Mouse (Mus musculus): Measurements from ENCODE around the gene Srebf2. TPM values are rescaled to one million over a fixed set of nuclear protein-coding genes. Genes with fewer than 3 reads are reported as not detected.
"Not testable (repeated sequence)": the region's sequence is repeated elsewhere in the genome, so short reads cannot be mapped to it uniquely, and the experiment has no call there.

Srebf2 gene
- 143 and 144 TPM in 2 replicates for polyA plus RNA-seq (2014; fragmentation: Nextera tagmentation; extraction: Ambion mirVana)

DNA sequence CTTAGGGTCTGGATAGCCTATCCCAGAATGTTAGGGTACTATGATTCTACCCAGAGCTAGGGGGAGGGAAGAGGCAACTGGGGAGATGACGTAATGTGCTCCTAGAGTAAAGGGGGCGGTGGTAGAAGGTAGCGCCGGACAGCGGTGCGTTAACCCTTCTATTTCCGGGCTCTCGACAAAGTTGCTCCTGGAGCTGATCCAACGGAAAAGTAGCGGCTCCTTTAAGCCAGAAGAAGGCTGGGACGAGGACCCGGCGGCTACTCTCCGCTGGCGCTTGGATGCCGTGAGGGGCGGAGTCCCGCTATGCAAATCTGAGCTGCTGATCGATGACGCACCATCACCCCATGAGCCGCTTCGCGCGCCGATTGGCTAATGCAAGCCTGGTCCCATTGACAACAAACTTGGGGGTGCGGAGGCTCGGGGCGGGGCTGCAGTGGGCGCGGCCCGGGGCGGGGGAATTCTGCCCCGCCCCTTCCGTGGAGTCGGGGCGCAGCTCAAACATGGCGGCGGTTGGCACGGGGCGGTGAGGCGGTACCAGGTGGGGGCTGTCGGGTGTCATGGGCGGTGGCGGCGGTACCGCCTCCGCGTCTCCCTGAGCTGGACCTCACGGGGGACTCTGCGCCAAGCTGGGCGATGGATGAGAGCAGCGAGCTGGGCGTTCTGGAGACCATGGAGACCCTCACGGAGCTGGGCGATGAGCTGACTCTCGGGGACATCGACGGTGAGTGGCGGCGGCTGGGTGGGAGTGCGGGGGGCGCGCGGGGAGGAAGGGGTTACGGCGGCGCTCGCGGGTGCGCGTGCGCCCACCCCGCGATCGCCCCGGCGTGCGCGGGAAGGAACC is at the start of gene Srebf2:
TSS of gene Srebf2 (plus strand) at position 412 of the 841 bp plus-strand sequence.
- H3K9me3 ChIP-seq (ENCODE audit: control insufficient read depth, low read length) = no peaks in the 10 kb centered on the region
- WGBS = 1% methylated on average over 47 of the region's 79 CpGs
- ATAC-seq (ENCODE audit: low FRiP score) (peak; percentile 97), DNase-seq (ENCODE audit: low spot score) (peak; percentile 99)
- peak within 1 kb of the TSS; percentile 90 for H3K4me3 ChIP-seq (ENCODE audit: low read depth, low read length)
- peak within 1 kb of the TSS; percentile 69 for H3K4me2 ChIP-seq (replicated peaks; ENCODE audit: low read depth, low read length)
- H3K9ac ChIP-seq (ENCODE audit: low read depth, low read length) = peak within 1 kb of the TSS; percentile 93
- H3K4me1 ChIP-seq (replicated peaks; ENCODE audit: control insufficient read depth, insufficient read depth, low read length) = 0 out of 2 replicates have a peak, but pooled peaks cover 2% of the 10 kb centered on the region
- no peaks in the 10 kb centered on the region for H3K27me3 ChIP-seq (ENCODE audit: control insufficient read depth, insufficient read depth, low read length)
- no peaks in the 10 kb centered on the region for H3K36me3 ChIP-seq (ENCODE audit: control insufficient read depth, insufficient read depth, low read length)
- H3K27ac ChIP-seq (ENCODE audit: low read depth, low read length) = peak within 1 kb of the TSS; percentile 98

DNA sequence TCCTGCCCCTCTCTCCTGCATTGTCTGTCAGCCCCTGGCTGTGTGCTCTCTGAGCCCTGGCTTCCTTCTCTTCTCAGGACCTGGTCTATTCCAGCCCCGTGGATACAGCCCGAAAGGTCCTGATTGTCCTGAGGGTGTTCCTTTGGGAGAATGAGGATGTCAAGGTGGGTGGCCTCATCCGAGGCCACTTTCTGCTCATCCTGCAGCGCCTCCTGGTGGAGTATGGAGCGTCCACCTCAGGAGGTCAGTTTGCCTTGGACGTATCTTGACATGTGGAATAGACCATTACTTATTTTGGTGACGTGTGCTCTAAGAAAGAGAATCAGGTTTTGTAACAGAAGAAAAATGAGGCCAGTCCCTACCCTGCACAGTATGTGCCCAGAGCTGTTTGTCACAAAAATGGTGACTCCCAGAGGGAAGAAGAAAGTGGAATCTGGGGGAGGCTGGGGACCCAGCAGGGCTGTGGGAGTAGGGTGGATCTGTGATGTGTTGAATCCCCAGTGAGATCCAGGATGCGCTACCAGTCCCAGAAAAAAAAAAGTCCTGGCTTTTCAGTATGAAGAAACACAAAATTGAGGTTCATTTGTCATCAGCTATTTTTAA is 39.9 kb upstream of the Srebf2 start:
- no peak for ATAC-seq (ENCODE audit: low FRiP score)
- no peaks in the 10 kb centered on the region for H3K36me3 ChIP-seq (ENCODE audit: control insufficient read depth, insufficient read depth, low read length)
- no peak overlapping the region for H3K27ac ChIP-seq (ENCODE audit: low read depth, low read length)
- H3K27me3 ChIP-seq (ENCODE audit: control insufficient read depth, insufficient read depth, low read length) = no peaks in the 10 kb centered on the region
- peak; percentile 75 for DNase-seq (ENCODE audit: low spot score)
- H3K9ac ChIP-seq (ENCODE audit: low read depth, low read length) = no peak overlapping the region
- 13% methylated on average over 8 of the region's 8 CpGs for WGBS
- no peak overlapping the region for H3K4me2 ChIP-seq (replicated peaks; ENCODE audit: low read depth, low read length)
- no peaks in the 10 kb centered on the region for H3K4me1 ChIP-seq (replicated peaks; ENCODE audit: control insufficient read depth, insufficient read depth, low read length)
- H3K9me3 ChIP-seq (ENCODE audit: control insufficient read depth, low read length) = no peaks in the 10 kb centered on the region
- H3K4me3 ChIP-seq (ENCODE audit: low read depth, low read length) = no peak overlapping the region

DNA sequence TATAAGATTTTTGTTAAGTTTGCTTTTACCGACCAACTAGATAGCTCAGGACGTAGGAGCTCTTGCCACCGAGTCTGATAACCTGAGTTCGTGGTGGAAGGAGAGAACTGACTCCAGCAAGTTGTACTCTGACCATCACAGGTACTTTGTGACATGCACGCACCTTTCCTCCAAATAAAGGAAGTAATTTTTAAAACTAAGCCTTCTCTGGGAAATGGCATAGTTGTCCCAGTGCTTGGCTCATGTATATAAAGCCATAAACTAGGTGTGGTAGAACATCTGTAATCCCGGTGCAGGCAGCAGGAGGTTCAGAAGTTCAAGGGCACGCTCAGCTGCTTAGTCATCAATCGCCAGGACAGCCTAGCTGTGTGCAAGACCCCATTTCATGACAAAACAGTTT is 26.4 kb upstream of the Srebf2 start:
- H3K9ac ChIP-seq (ENCODE audit: low read depth, low read length) = no peak overlapping the region

DNA sequence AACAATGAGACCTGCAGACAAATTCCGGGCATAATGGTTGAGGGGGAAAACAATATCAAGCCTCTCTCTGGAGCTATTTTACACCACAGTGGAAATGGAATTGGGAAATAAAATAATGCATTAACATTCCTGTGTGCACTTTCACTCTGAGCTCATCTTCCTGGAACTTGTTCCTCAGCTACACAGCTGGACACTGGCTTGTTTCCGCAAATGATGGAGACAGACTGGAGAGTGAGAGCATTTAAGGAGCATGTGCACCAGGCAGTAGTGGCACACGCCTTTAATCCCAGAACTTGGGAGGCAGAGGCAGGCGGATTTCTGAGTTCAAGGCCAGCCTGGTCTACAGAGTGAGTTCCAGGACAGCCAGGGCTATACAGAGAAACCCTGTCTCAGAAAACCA is 20.3 kb upstream of the Srebf2 start:
- H3K4me3 ChIP-seq (ENCODE audit: low read depth, low read length); ATAC-seq (ENCODE audit: low FRiP score); H3K9me3 ChIP-seq (ENCODE audit: control insufficient read depth, low read length); DNase-seq (ENCODE audit: low spot score); H3K4me1 ChIP-seq (replicated peaks; ENCODE audit: control insufficient read depth, insufficient read depth, low read length); H3K4me2 ChIP-seq (replicated peaks; ENCODE audit: low read depth, low read length); H3K36me3 ChIP-seq (ENCODE audit: control insufficient read depth, insufficient read depth, low read length); H3K27me3 ChIP-seq (ENCODE audit: control insufficient read depth, insufficient read depth, low read length); H3K27ac ChIP-seq (ENCODE audit: low read depth, low read length); H3K9ac ChIP-seq (ENCODE audit: low read depth, low read length): not testable (repeated sequence)
- 83% methylated on average over 4 of the region's 4 CpGs for WGBS

More for the DNA sequence above, 26.4 kb upstream of the Srebf2 start:
- Histone ChIP-seq H3K27me3 (ENCODE audit: control insufficient read depth, insufficient read depth, low read length) (no peaks in the 10 kb centered on the region), H3K9me3 (ENCODE audit: control insufficient read depth, low read length) (no peaks in the 10 kb centered on the region), H3K4me3 (ENCODE audit: low read depth, low read length) (no peak overlapping the region), H3K4me1 (replicated peaks; ENCODE audit: control insufficient read depth, insufficient read depth, low read length) (no peaks in the 10 kb centered on the region), H3K36me3 (ENCODE audit: control insufficient read depth, insufficient read depth, low read length) (no peaks in the 10 kb centered on the region), H3K27ac (ENCODE audit: low read depth, low read length) (no peak overlapping the region), H3K4me2 (replicated peaks; ENCODE audit: low read depth, low read length) (no peak overlapping the region)
- ATAC-seq (ENCODE audit: low FRiP score) (no peak), DNase-seq (ENCODE audit: low spot score) (no peak)
- WGBS = 90% methylated on average over 8 of the region's 8 CpGs

DNA sequence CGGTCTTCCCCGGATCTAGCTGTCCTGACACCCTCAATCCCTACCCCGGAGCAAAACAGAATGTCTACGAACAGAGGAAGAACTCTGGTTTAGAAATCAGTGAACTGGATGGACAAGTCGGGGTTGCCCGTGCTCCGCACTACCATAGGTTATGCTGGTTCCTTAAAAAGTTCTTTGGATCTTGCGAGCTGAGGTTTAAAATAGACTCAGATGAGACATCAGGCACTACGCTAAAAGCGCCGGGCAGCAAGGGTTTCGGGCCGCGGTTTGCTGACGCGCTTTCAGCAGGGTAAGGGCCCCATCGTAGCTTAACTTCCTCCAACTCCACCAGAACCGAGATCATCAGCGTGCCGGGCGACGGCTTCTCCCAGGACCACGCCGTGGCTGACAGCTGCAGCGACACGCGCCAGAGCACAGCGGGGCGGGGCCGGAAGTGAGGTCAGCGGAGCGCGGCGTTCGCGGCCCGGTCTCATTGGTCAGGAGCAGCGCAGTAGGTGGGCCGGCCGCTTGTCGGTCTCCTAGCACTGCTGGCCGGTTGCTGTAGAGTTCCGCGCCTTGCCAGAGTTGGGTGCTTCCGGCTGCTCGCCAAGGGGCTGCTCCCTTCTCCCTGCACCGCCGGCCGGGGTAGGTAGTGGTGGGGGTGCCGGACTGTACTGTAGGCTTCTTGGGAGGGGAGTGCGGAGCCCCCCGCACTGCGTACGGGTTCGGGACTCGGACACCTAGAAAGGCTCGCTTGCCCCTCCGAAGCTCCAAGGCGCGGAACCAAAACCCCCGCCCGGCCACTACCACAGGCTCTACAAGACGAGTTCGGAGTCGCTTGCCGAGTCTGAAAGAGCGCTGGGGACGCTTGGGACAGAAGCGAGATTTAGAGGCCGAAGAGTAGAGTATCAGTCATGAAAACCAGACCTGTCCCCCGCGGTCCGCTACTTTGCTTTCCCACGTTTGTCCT is 19.3 kb upstream of the Srebf2 start, which contains the start of gene Ccdc134:
TSS of gene Ccdc134 (plus strand) at position 497 of the 949 bp plus-strand sequence.
- no peaks in the 10 kb centered on the region for H3K9me3 ChIP-seq (ENCODE audit: control insufficient read depth, low read length)
- peak within 1 kb of the TSS; percentile 47; the same call in 1 of the 2 replicates for H3K27ac ChIP-seq (ENCODE audit: low read depth, low read length)
- DNase-seq (ENCODE audit: low spot score) = peak; percentile 98
- peak within 1 kb of the TSS; percentile 84 for H3K9ac ChIP-seq (ENCODE audit: low read depth, low read length)
- H3K4me3 ChIP-seq (ENCODE audit: low read depth, low read length) = peak within 1 kb of the TSS; percentile 77
- H3K4me2 ChIP-seq (replicated peaks; ENCODE audit: low read depth, low read length) = peak within 1 kb of the TSS; percentile 94
- no peaks in the 10 kb centered on the region for H3K27me3 ChIP-seq (ENCODE audit: control insufficient read depth, insufficient read depth, low read length)
- peaks cover 2% of the 10 kb centered on the region for H3K4me1 ChIP-seq (replicated peaks; ENCODE audit: control insufficient read depth, insufficient read depth, low read length)
- no peaks in the 10 kb centered on the region for H3K36me3 ChIP-seq (ENCODE audit: control insufficient read depth, insufficient read depth, low read length)
- ATAC-seq (ENCODE audit: low FRiP score) = peak; percentile 99
- WGBS = 2% methylated on average over 74 of the region's 74 CpGs

DNA sequence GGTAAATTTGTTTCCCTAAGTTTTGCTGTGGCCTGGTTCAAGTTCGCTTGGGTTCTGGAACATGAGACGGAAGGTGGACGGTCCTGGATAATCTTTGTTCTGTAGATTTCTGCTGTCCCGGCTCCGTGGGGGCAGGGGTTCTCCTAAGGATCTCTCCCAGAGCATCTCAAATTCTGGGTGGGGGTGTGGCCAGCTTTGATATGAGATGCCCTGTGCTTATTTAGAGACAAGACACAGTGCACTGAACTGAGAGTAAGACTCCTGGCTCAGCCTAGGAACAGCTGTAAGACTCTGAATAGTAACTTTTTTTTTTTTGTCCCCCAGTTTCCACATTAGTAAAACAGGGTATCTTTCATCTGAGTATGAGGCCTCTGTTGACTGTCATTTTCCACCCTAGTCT is 18.6 kb upstream of the Srebf2 start:
- no peak overlapping the region for H3K27ac ChIP-seq (ENCODE audit: low read depth, low read length)
- no peaks in the 10 kb centered on the region for H3K9me3 ChIP-seq (ENCODE audit: control insufficient read depth, low read length)

DNA sequence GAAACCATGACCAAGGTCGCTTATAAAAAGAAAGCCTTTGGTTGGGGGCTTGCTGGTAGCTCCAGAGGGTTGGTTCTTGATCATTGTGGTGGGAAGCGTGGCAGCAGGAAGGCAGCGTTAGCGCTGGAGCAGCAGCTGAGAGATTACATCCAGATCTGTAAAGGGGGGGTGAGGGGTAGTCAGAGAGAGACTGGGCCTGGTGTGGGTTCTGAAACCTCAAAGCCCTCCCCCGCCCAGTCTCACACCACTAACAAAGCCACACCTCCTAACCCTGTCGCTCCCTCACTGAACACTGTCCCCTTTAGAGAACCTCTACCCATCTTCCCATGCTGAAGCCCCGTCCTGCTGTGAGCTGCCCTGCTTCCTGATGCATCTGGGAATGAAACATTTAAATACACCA is 16.4 kb upstream of the Srebf2 start:
- DNase-seq (ENCODE audit: low spot score) (no peak), ATAC-seq (ENCODE audit: low FRiP score) (no peak)
- H3K4me3 ChIP-seq (ENCODE audit: low read depth, low read length) = no peak overlapping the region
- WGBS = 70% methylated on average over 7 of the region's 7 CpGs
- peaks cover 2% of the 10 kb centered on the region for H3K4me1 ChIP-seq (replicated peaks; ENCODE audit: control insufficient read depth, insufficient read depth, low read length)
- no peak overlapping the region for H3K27ac ChIP-seq (ENCODE audit: low read depth, low read length)
- H3K27me3 ChIP-seq (ENCODE audit: control insufficient read depth, insufficient read depth, low read length) = no peaks in the 10 kb centered on the region
- no peak overlapping the region for H3K9ac ChIP-seq (ENCODE audit: low read depth, low read length)
- no peaks in the 10 kb centered on the region for H3K36me3 ChIP-seq (ENCODE audit: control insufficient read depth, insufficient read depth, low read length)
- no peak overlapping the region for H3K4me2 ChIP-seq (replicated peaks; ENCODE audit: low read depth, low read length)
- no peaks in the 10 kb centered on the region for H3K9me3 ChIP-seq (ENCODE audit: control insufficient read depth, low read length)

More for the DNA sequence above, 18.6 kb upstream of the Srebf2 start:
- under 1% methylated on average over 5 of the region's 5 CpGs for WGBS
- H3K36me3 ChIP-seq (ENCODE audit: control insufficient read depth, insufficient read depth, low read length) = no peaks in the 10 kb centered on the region
- H3K4me3 ChIP-seq (ENCODE audit: low read depth, low read length) = peak overlapping the region; percentile 77
- peak overlapping the region; percentile 84 for H3K9ac ChIP-seq (ENCODE audit: low read depth, low read length)
- H3K4me2 ChIP-seq (replicated peaks; ENCODE audit: low read depth, low read length) = peak overlapping the region; percentile 94
- H3K4me1 ChIP-seq (replicated peaks; ENCODE audit: control insufficient read depth, insufficient read depth, low read length) = peaks cover 2% of the 10 kb centered on the region
- DNase-seq (ENCODE audit: low spot score) (peak; percentile 31), ATAC-seq (ENCODE audit: low FRiP score) (no peak)
- H3K27me3 ChIP-seq (ENCODE audit: control insufficient read depth, insufficient read depth, low read length) = no peaks in the 10 kb centered on the region

DNA sequence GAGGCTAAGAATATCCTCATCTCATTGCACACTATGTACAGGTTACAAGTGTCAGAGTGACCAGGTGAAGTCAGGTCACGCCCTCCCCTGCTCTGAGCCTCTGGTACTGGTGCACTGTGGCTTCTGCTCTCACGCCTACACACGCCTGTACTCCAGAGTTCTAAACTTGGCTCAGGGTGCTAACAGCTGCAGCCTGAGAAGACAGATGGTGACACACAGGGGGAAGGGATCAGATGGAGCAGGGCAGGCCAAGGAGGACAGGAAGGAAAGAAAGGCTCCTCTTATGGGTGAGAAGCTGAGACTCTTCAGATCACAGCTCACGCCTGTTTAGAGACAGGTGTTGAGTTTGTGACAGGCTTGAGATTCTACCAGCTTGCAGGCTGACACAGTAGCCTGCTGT is 11.6 kb upstream of the Srebf2 start:
- no peaks in the 10 kb centered on the region for H3K27me3 ChIP-seq (ENCODE audit: control insufficient read depth, insufficient read depth, low read length)
- ATAC-seq (ENCODE audit: low FRiP score) (no peak), DNase-seq (ENCODE audit: low spot score) (no peak)
- no peaks in the 10 kb centered on the region for H3K36me3 ChIP-seq (ENCODE audit: control insufficient read depth, insufficient read depth, low read length)
- H3K4me3 ChIP-seq (ENCODE audit: low read depth, low read length) = no peak overlapping the region
- no peak overlapping the region for H3K4me2 ChIP-seq (replicated peaks; ENCODE audit: low read depth, low read length)
- WGBS = 90% methylated on average over 4 of the region's 4 CpGs
- H3K9ac ChIP-seq (ENCODE audit: low read depth, low read length) = no peak overlapping the region
- no peaks in the 10 kb centered on the region for H3K4me1 ChIP-seq (replicated peaks; ENCODE audit: control insufficient read depth, insufficient read depth, low read length)
- no peak overlapping the region for H3K27ac ChIP-seq (ENCODE audit: low read depth, low read length)
- H3K9me3 ChIP-seq (ENCODE audit: control insufficient read depth, low read length) = no peaks in the 10 kb centered on the region

Data from hindbrain, embryonic 11.5 days (tissue).